Mouse (Mus musculus) heart, postnatal 4 days (tissue): ENCODE measurements around the gene Cabp1. TPM values are rescaled to one million over a fixed set of nuclear protein-coding genes. Genes with fewer than 3 reads are reported as not detected.

Experiments
- DNase-seq: peaks from one replicate; pipeline ENCODE4 v3.0.0; 2021
- total RNA-seq, 2 experiments: library from RNA; stranded (reverse); gene quantifications; 2 replicates each; pipeline ENCODE4 v1.2.3; 2021

Cabp1 gene
- total RNA-seq, 2 experiments from 2014 or later, result 5.5 to 6.6 TPM

DNA sequence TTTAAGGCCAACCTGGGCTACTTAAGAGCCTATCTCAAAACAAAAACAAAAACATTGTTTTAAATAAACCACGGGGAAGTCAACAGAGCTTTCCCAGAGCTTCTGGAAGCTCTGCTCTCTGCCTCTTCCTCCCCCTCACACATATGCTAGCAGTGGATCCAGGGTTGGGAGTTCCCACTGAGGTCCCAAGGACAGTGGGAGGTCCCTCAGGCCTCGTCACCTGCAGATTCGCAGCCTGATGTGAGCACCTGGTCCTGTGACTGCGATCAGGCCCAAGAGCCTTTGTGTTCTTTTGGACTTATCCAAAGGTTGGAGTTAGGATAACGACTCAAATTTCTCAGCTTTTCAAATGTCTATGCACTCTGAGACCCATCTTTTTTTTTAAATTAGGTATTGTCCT, 14.4 kb upstream of the Cabp1 start:
- DNase-seq, result no peak

DNA sequence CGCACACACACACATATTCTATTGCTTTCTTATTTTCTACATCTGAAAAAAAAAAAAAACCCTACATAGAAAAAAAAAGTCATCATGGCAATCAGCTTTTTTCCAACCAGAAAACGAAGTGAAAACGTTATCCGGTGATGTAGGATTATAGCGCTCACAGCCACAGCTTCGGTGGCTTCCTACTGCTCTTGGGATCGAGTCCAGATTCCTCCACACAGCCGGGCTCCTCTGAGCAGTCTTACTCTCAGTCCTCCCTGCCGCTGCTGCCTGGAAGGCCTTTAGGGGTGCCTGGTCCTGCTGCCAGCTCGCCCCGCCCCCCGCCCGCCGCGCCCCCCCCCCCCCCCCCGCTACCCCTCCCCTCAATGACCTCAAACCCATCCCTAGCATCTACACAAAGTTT, 13.7 kb upstream of the Cabp1 start:
- no peak for DNase-seq

DNA sequence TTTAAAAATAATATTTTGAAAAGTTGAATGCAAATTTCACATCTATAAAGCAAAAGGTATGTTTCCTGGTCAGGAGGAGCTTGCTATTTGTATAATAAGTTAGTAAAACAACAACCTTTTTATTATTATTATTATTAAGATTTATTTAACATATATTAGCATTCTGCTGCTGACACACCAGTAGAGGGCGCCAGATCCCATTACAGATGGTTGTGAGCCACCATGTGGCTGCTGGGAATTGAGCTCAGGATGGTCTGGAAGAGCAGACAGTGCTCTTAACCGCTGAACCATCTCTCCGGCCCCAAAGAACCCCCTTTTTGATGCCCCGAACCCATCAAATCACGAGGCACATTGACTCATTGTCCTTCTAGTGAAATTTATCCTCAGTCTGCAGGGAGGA, 13.1 kb upstream of the Cabp1 start:
- no peak for DNase-seq

DNA sequence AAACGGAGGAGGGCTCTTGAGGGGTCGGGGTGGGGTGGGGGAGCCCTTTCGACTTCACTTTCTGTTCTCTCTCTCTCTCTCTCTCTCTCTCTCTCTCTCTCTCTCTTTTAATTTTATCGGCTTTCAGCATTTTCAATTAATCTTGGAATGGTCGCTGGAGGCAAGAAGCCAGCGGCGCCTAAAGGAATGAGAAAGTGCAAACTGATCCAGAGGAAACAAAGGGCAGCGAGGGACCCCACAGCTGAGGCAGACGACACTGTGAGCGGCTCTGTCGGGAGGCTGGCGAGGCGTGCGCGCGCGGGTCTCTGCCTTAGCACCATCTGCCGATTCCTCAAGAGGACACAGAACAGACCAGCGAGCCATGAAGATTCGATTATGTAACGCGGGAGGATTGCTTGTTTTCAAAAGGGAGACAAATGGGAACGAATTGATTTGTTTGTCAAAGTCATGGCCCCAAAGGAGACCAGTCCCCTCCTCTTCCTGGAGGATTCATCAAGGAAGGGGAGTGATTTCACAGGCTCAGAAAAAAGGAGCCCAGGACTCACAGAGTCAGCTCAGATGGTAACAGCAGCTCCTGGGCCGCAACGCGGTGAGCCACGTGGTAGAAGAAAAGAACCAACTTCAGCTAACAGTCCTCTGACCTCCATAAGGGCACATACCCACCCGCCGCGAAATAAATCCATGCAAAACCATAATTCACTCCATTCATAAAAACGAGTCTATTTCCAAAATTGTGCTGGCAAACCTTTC, 10.6 kb upstream of the Cabp1 start:
- peak; percentile 36 for DNase-seq

DNA sequence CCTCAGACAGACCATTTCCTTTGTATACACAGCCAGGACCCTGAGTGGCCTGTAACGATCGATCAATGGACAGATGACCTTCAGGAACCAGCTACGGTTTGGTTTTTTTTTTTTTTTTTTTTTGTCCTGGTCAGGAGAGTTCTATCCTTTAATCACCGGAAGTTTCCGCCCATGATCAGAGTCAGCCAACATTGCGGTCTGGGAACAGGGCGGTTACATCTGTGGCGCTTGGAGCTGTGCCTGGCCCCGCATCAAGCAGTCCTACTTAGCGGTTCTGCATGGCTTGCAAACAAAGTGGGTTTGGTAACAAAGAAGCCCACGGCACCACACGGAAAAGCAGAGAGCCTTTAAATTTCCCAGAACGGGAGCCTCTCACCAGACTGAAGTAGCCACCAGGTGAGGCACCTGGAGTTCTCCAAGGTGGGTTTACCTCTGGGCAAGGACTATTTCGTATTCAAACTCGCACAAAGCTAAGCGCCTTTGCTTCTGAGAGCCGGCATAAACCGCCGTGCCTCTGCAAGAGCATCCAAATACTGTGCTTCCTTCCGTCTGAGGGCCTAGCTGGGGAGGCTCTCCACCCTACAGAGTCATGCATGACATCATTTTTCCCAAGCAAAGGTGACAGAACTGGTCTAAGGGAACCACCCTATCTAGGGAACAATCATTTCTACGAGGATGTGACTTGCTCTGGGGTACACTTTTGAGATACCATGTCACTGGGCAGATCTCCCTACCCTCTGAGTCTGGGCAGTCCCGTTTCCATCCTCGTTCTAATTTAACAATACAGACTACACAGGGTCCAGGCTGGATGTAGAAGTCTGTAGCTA, 9.8 kb upstream of the Cabp1 start:
- no peak for DNase-seq

DNA sequence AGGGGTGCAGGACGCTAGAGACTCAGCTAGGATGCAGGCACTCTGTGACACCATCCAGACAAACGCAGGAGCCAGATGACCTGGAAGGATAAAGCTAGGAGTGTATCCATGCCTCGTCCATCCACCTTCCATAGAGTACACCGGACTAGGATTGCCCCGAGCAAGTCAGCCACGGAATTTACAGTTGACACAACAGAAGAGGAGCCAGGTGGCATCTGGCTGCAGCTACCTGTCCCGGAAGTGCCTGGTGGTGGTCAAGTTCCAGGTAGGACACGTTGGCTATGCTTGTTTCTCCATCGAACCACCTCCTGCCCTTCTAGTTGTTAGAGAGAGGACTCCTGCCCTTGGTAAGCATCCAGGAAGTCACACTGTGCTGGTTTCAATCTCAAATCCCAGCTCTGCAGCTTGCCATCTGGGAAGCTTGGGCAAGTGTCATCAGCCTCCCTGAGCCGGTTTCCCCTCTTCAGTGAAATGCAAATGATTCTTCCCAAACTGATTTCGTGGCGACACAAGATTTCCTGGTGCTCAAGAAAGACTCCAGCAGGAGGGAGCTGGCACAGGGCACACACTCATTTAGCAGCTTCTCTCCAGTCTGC, 543 bp upstream of the Cabp1 start:
- DNase-seq, result no peak

DNA sequence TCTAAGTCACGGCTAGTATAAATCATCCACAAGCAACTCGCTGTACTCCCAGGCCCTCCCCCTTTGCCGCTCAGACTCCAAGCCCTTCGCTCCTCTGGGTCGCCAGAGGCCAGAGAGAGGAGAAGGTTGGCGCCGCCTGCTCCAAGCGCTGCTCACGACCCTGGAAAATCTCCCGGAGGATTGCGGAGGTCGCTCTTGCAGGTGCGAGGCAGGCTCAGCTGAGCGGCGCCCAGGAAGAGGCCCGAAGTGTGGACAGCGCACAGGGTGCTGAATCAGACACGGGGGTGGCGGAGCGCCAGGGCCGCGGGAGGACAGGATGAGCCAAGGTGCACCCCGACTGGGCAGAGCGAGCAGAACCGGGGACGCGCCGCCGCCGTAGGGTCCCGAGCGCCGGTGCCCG, 955 bp downstream of the Cabp1 start:
- peak; percentile 82 for DNase-seq

DNA sequence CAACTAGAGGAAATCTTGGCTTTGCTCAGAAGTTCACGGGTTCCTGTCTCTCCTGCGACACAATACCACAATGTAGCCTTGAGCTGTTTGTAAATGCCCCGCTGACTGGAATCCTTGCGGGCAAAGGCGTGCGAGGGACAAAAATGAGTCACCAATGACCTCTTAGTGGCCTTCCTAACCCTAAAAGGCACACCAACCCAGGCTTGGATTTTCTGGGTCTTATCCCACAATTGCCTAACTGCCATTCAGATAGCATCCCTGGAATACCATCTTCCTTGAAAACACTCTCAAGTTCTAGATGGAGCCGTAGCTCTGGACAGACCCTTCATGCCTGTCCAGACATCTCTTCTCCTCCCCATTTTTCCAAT, 1.4 kb downstream of the Cabp1 start:
- no peak for DNase-seq

DNA sequence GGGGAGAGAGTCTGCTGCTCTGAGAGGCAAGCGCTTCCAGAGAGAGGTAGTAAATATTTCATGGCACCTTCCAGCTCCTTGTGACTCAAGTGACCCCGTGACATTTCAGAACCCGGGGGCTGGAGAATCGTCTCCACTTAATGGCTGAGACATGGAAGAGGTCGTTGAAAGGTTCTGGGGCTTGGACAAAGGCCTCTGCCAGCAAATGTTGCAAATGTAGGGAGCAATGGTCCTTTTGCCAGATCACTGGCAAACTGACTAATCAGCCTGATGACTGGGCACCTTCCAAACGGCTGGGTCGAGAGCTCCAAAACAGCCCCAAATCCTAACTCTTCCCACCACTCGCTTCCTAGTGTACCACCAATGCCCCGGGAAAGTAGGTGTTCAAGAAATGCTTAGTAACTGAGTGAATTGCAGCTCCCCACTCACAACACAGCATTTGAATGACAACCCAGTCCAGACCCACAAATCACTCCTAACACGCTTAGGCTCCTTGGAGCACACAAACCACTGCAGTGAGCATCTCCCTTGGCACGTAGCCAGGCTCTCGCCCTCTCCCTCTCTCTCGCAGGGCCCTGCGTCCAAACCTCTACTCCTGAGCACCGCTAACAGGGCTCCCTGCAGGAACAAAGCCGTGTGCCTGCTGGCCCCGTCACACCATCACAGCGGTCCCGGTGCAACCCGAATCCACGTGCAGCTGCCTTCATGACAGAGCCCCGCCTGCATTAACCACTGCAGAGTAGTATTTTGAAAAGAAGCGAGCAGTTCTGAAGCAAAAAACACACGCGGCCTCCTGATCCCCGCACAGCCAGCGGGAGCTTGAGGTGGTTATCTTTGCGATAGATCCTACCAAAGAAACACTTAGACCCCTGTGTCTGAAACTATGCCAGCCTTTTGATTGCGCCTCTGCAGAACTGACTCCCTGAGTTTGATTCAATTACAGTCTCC, 2.0 kb downstream of the Cabp1 start:
- DNase-seq, result no peak

DNA sequence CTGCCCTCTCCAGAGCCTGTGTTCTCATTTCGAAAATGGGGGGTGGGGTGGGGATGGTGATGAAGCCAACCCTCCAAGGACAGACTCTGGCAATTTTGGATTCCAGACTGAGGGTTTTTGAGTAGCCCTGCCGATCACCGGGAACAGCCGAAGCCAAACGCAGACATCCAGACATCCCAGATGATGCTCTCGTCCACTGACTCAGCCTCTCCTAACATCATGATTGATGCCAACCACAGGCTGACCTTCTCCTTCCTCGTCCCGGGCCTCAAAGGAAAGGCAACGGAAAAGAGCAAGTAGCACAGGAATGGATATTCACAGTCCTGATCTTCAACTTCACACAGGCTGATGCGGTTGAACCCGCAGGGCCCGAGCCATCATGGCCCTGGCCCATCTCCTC, 4.1 kb downstream of the Cabp1 start:
- no peak for DNase-seq

DNA sequence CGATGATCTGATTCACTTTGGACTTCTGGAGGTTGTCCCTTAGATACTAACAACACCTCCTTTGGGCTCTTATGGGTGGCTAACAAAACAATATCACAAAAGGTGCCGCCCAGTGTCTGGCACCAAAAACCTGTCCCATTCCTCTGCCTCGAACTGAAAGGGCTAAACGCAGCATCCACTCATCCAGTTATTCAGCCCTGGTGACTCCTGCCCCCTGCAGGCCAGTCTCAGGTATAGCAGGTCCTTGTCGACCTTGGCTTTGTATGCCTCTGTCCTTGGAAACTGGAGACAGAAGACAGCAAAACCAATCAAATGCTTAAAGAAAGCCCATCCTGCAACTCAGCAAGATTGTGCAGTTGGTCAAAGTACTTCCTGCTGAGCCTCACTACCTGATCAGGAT, 5.4 kb downstream of the Cabp1 start:
- peak; percentile 54 for DNase-seq

DNA sequence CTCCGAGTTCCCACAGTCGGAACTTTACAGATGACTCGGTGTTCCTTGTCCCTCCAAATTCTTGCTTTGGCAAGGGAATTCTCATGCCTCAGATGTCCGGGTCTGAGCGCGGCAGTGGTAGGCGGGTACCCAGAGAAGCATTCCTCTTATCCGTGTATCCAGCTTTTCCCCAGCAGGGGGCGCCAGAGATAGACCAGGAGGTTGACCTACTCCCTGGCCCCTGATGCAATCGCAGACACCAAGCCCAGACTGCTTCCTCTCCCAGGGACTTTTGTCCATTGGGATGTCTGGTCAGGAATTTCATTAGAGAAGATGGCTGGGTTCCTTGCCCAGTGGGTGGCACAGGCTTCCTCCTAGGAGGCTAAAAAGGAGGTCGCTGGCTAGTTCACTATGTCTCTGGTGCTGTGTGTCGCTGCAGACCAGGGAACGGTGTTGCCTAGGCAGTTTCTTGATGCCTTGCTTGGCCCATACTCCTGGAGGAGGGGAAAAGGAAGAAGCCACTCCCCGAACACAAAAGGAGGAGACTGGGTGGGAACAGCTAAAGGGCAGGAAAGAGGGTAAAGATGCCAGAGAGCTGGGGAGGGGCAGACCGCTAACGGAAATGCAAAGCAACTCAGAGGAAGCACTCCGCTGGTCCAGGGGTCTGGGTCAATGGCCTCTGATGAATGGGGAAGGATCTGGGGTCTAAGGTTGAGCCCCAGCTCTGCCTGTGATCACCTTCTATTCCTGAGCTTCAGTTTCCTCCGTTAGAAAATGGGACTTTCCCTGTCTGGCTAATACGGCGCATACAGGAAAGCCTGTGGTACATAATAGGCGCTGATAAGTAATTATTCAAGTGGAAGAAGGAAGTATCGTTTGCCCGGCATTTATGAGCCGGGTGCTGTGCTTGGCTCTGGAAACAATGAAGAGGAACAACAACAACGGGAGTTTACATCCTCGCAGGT, 6.7 kb downstream of the Cabp1 start:
- peak; percentile 97 for DNase-seq

DNA sequence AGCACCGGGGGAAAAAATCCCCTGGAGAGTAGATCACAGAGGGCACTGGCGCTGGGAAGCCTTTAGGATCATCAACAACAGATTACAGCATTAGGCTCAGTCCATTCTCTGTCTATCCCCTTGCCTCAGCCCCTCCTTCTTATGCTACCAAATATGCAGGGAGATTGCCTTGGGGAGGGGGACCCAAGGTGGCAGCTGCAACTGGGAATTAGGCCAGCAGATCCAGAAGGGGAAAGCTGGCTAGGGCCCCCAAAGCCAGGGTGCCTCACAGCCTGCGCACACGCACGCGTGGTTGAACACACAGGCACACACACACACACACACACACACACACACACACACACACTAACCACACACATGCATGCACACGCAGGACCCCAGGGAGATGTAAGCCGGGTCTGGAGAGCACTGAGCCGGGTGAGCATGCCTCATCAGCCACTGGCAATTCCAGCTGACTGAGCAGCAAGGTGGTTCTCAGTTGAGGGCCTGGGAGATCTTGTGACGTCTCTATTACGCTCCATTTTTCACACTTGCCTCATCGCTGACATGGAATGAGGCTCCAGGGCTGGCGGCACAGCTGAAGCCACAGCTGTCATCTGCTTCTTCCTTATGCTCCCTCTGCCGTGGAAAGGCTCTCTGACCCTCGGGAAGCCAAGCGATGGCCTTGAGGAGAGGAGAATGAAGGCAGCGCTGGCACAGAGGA, 7.7 kb downstream of the Cabp1 start:
- DNase-seq, result no peak

DNA sequence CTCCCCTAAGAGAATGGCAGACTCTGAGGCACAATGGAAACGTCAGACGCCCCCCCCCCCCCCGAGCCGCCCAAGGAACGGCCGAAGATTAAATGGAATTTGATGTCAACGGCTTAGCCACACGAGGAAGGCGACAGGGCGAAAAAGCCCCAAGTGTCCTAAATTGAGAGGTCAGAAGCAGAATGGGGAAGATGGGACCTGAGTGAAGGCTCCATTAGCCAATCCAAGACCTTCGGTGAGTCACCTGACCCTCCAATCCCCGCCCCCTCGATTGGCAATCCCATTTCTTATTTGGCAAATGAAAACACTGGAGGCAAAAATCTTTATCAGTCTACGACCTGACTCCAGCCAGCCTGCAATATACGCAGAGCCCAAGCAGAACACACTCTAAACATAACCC, 9.5 kb downstream of the Cabp1 start:
- peak; percentile 79 for DNase-seq

DNA sequence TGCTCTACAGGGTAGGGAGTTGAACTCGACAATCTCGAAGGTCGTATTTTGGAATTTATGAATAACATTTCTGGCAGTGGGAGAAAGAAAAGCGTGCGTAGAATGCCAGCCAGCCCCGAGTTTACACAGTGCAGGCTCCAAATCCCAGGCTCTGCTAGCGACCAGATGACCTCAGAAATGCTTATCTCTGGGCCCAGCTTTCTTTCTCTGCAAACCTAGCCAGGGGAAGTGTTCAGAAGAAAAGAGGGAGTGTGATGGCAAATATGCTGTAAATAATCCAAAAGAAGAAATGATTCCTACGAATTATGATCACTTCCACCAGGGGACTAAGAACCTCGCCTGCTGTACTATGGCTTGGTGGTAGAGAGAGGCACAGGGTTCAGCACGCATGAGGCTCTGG, 10.7 kb downstream of the Cabp1 start:
- no peak for DNase-seq

DNA sequence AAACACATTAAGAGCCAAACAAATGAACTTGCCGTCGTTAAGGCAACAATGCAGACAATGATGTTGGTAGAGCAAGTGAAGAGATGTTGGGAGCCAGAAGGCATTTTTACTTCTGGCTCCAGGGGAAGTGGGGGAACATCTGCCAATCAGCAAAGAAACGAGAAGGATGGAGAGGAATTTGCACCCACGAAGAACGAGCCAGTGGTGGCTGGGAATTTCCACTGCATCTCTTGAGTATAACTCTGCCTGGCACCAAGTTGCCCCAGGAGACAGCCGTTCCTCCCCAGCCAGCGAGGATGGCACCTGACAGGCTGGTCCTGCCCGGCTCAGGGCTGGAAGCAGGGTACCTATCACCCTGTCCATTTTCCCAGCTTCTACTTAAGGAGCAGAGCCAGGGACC, 11.3 kb downstream of the Cabp1 start:
- no peak for DNase-seq

DNA sequence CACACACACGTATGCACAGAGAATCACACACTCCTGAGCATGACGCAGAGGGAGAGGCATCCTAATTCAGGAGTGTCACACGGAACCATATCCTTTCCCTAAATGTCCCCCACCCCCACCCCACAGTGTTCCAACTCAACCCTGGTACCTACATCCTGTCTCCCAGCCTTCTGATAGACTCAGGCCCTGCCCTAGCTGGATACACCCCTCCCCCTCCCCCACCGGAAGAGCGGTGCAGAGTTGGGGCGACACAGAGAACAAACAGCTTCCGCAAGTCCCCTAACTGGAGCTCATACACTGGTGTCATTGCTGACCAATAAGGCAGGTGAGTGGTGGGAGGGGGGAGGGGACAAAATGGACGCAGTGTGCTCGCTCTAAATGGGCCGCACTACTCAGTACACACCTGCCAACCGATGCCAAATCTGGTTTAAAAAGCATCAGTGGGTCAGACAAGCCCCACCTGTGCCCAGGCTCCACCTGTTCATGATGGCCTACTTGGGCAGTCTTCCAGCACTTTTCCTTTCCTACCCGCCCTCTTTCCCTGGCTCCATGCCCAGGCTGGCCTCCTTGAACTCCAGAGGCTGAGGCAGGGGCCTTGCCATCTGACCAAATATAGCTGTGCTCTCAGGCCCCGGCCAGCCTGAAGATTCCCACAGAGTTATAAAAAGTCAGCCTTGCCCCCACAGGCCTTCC, 12.8 kb downstream of the Cabp1 start:
- DNase-seq, result peak; percentile 64

DNA sequence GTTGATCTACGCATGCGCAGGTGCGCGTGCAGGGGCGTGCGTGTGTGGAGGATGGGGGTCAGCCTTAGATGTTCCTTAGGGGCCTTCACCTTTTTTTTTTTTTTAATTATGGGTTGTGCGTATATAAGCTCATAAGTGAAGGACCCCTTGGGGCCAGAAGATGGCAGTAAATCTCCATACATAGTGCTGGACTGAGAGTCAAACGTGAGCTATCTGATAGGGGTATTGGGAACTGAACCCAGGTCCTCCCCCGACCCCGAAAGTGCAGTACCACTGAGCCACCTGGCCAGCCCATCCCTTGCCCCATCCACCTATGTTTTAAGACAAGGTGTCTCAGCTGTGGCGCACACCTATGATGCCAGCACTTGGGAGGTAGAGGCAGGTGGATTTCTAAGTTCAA, 14.6 kb downstream of the Cabp1 start:
- no peak for DNase-seq

DNA sequence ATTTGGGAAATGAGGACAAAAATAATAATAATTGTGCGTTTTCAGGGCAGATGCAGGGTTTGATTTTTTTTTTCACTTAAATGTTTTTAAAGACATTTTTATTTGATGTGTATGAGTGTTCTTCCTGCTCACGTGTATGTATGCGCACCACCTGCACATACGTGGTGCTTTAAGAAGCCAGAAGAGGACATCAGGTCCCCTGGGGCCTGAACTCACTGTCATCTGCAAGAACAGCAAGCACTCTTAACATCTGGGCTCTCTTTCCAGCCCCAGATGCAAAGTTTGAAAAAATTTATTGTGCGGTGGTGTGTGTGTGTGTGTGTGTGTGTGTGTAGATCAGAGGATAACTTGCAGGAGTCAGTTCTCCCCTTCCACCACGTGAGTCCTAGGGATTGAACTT, 16.3 kb downstream of the Cabp1 start:
- DNase-seq, result no peak

DNA sequence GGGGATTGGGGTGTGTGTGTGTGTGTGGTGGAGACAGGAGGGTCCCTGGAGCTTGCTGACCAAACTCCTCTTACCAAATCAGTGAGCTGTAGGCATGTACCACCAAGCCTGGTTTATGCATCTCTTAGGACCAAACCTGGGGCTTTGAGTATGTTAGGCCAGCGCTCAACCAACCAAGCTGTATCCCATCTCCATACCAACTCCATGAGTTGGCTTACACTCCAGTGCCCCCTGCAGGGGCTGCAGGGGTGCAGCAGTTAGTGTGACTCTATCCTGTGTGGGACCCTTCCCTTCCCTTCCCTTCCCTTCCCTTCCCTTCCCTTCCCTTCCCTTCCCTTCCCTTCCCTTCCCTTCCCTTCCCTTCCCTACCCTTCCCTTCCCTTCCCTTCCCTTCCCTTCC, 19.6 kb downstream of the Cabp1 start:
- no peak for DNase-seq
